Comparison of ENCODE assay signal across 9 mouse cellular contexts in genomic region chr10:8762771-8763170, GRCm38 (mm10).
DNase-seq lines count a peak whose midpoint lies in the region; ATAC-seq lines count a peak whose summit lies in the region.
"Had no signal": no experiment of that assay in that cellular context is flagged by ENCODE, and none has a peak within 500 bp of the region (broad histone marks: within the 10 kb centered on the region; RNA-seq: fewer than 3 reads in every experiment).

No protein-coding gene starts in this region.

- peak overlapping the region; percentile 32; the same call in 1 of the 2 replicates for H3K4me3 ChIP-seq in kidney, embryonic 16.5 days (ENCODE audit: low read length)
- H3K4me3 ChIP-seq in forebrain, embryonic 15.5 days = no peak overlapping the region
- peak overlapping the region; percentile 32 for H3K4me3 ChIP-seq in intestine, embryonic 16.5 days (ENCODE audit: low read length)
- H3K4me3 ChIP-seq in neural tube, embryonic 14.5 days (ENCODE audit: low read depth, low read length) = no peak overlapping the region

- peak overlapping the region; percentile 44 for H3K4me2 ChIP-seq in kidney, embryonic 16.5 days (replicated peaks; ENCODE audit: low read depth, low read length)
- peak overlapping the region; percentile 28 for H3K4me2 ChIP-seq in forebrain, embryonic 15.5 days (replicated peaks)
- H3K4me2 ChIP-seq in intestine, embryonic 16.5 days (ENCODE audit: low read depth, low read length) = peak overlapping the region; percentile 42
- H3K4me2 ChIP-seq in neural tube, embryonic 14.5 days (ENCODE audit: low read depth, low read length) = peak overlapping the region; percentile 36

- no peaks in the 10 kb centered on the region for H3K36me3 ChIP-seq in kidney, embryonic 16.5 days (ENCODE audit: insufficient read depth, low read length)
- no peaks in the 10 kb centered on the region for H3K36me3 ChIP-seq in forebrain, embryonic 15.5 days
- no peaks in the 10 kb centered on the region for H3K36me3 ChIP-seq in intestine, embryonic 16.5 days (ENCODE audit: control insufficient read depth, insufficient read depth, low read length)
- no peaks in the 10 kb centered on the region for H3K36me3 ChIP-seq in neural tube, embryonic 14.5 days (ENCODE audit: control insufficient read depth, insufficient read depth, low read length)

- H3K4me1 ChIP-seq in kidney, embryonic 16.5 days (ENCODE audit: insufficient read depth, low read length) = peaks cover 29% of the 10 kb centered on the region
- H3K4me1 ChIP-seq in forebrain, embryonic 15.5 days = peaks cover 29% of the 10 kb centered on the region
- peaks cover 15% of the 10 kb centered on the region for H3K4me1 ChIP-seq in intestine, embryonic 16.5 days (ENCODE audit: control insufficient read depth, insufficient read depth, low read length)
- H3K4me1 ChIP-seq in neural tube, embryonic 14.5 days (ENCODE audit: control insufficient read depth, insufficient read depth, low read length) = peaks cover 19% of the 10 kb centered on the region; the same call in 1 of the 2 replicates

- H3K9ac ChIP-seq in kidney, embryonic 16.5 days (replicated peaks; ENCODE audit: low read length) = peak overlapping the region; percentile 59
- no peak overlapping the region for H3K9ac ChIP-seq in forebrain, embryonic 15.5 days (replicated peaks)
- H3K9ac ChIP-seq in intestine, embryonic 16.5 days (ENCODE audit: low read depth, low read length) = 0 out of 2 replicates have a peak overlapping the region, but pooled peaks have one; percentile 17
- H3K9ac ChIP-seq in neural tube, embryonic 14.5 days (replicated peaks; ENCODE audit: low read depth, low read length) = no peak overlapping the region
- H3K9ac ChIP-seq: liver, embryonic 14.5 days had no signal

- peak; percentile 25; the same call in 1 of the 2 replicates for ATAC-seq in kidney, embryonic 16.5 days (ENCODE audit: low FRiP score, low TSS enrichment)
- ATAC-seq in forebrain, embryonic 15.5 days (replicated peaks) = no peak
- no peak for ATAC-seq in intestine, embryonic 16.5 days
- ATAC-seq in neural tube, embryonic 14.5 days (ENCODE audit: low read depth) = peak; percentile 14; the same call in 1 of the 2 replicates
- no peak for ATAC-seq in erythroid progenitor cell, adult 5-6 weeks (replicated peaks; ENCODE audit: low FRiP score, poor library complexity, severe bottlenecking)

- 41% methylated on average over 12 of the region's 12 CpGs for WGBS in kidney, embryonic 16.5 days
- 19% methylated on average over 12 of the region's 12 CpGs for WGBS in forebrain, embryonic 15.5 days
- WGBS in intestine, embryonic 16.5 days = 42% methylated on average over 12 of the region's 12 CpGs
- 18% methylated on average over 12 of the region's 12 CpGs for WGBS in neural tube, embryonic 14.5 days

- no peaks in the 10 kb centered on the region for H3K27me3 ChIP-seq in kidney, embryonic 16.5 days (ENCODE audit: insufficient read depth, low read length)
- H3K27me3 ChIP-seq in forebrain, embryonic 15.5 days = no peaks in the 10 kb centered on the region
- H3K27me3 ChIP-seq in intestine, embryonic 16.5 days (replicated peaks; ENCODE audit: control insufficient read depth, insufficient read depth, low read length) = no peaks in the 10 kb centered on the region
- no peaks in the 10 kb centered on the region for H3K27me3 ChIP-seq in neural tube, embryonic 14.5 days (ENCODE audit: control insufficient read depth, insufficient read depth, low read length)

- peak overlapping the region; percentile 89 for H3K27ac ChIP-seq in kidney, embryonic 16.5 days (ENCODE audit: low read length)
- H3K27ac ChIP-seq in forebrain, embryonic 15.5 days (replicated peaks) = no peak overlapping the region
- peak overlapping the region; percentile 57 for H3K27ac ChIP-seq in intestine, embryonic 16.5 days (ENCODE audit: low read length)
- no peak overlapping the region for H3K27ac ChIP-seq in neural tube, embryonic 14.5 days (ENCODE audit: low read depth, low read length)
- H3K27ac ChIP-seq: liver, embryonic 14.5 days had no signal

- no peak for DNase-seq in kidney, adult 8-10 months
- no peak for DNase-seq in spleen, adult 18-20 months
- no peak for DNase-seq in cerebellum, adult 18-20 months

- no peaks in the 10 kb centered on the region for H3K9me3 ChIP-seq in kidney, embryonic 16.5 days (ENCODE audit: low read length)
- no peaks in the 10 kb centered on the region for H3K9me3 ChIP-seq in forebrain, embryonic 15.5 days
- no peaks in the 10 kb centered on the region for H3K9me3 ChIP-seq in intestine, embryonic 16.5 days (ENCODE audit: control insufficient read depth, low read length)
- H3K9me3 ChIP-seq in neural tube, embryonic 14.5 days (ENCODE audit: control insufficient read depth, low read length) = no peaks in the 10 kb centered on the region

Comparison
In these comparisons a context has a peak if more than half of its experiments do, and no peak if none do; other contexts are left out.
1. ATAC-seq: peak in kidney, embryonic 16.5 days (single experiment) and neural tube, embryonic 14.5 days (single experiment); none in forebrain, embryonic 15.5 days (single experiment), intestine, embryonic 16.5 days (single experiment) and erythroid progenitor cell, adult 5-6 weeks (single experiment).
2. H3K27ac ChIP-seq: peak in kidney, embryonic 16.5 days (single experiment) and intestine, embryonic 16.5 days (single experiment); none in forebrain, embryonic 15.5 days (single experiment) and neural tube, embryonic 14.5 days (single experiment).
3. H3K4me3 ChIP-seq: peak in kidney, embryonic 16.5 days (single experiment) and intestine, embryonic 16.5 days (single experiment); none in forebrain, embryonic 15.5 days (single experiment) and neural tube, embryonic 14.5 days (single experiment).
4. H3K9ac ChIP-seq: peak in kidney, embryonic 16.5 days (single experiment) and intestine, embryonic 16.5 days (single experiment); none in forebrain, embryonic 15.5 days (single experiment) and neural tube, embryonic 14.5 days (single experiment).
5. Peak in every context shown above with its lines, with median percentiles within 50 percentile points of each other: H3K4me2 ChIP-seq.